Mouse (Mus musculus) liver, embryonic 11.5 days (tissue): ENCODE data around the gene Pigk. TPM values are rescaled to one million over a fixed set of nuclear protein-coding genes. Genes with fewer than 3 reads are reported as not detected.

Experiments used
- ATAC-seq: fragments of 200-750 bp; cut with Nextera tagmentation; replicated peaks from 2 replicates; pipeline ENCODE4 v1.8.0; 2017; ENCODE audit warnings: moderate number of reproducible peaks, mild to moderate bottlenecking, moderate TSS enrichment, moderate library complexity; ENCODE audit not compliant: low FRiP score
- DNase-seq: peaks from one replicate; pipeline ENCODE4 v3.0.0-alpha.2; 2017; ENCODE audit warnings: low spot score
- H3K27ac ChIP-seq: fragments of 300-500 bp; sonication (generic); 2 replicates; pipeline ENCODE4 v1.5.1; 2014; ENCODE audit warnings: mild to moderate bottlenecking, low read depth, low read length, control low read depth
- H3K27me3 ChIP-seq: fragments of 300-500 bp; sonication (generic); replicated peaks from 2 replicates; pipeline ENCODE4 v1.6.1; 2014; ENCODE audit warnings: low read length, mixed read lengths; ENCODE audit not compliant: control insufficient read depth, insufficient read depth
- H3K36me3 ChIP-seq: fragments of 300-500 bp; sonication (generic); 2 replicates; pipeline ENCODE4 v1.6.1; 2014; ENCODE audit warnings: mild to moderate bottlenecking, low read length, moderate library complexity, mixed read lengths; ENCODE audit not compliant: control insufficient read depth, insufficient read depth
- H3K4me1 ChIP-seq: fragments of 300-500 bp; sonication (generic); replicated peaks from 2 replicates; pipeline ENCODE4 v1.6.1; 2014; ENCODE audit warnings: low read length, mixed read lengths; ENCODE audit not compliant: control insufficient read depth, insufficient read depth
- H3K4me2 ChIP-seq: fragments of 300-500 bp; sonication (generic); 2 replicates; pipeline ENCODE4 v1.6.1; 2014; ENCODE audit warnings: mild to moderate bottlenecking, control low read depth, moderate library complexity
- H3K4me3 ChIP-seq: fragments of 300-500 bp; sonication (generic); 2 replicates; pipeline ENCODE4 v1.5.1; 2014; ENCODE audit warnings: low read depth, low read length, control low read depth
- H3K9ac ChIP-seq: fragments of 300-500 bp; sonication (generic); 2 replicates; pipeline ENCODE4 v1.6.1; 2014; ENCODE audit warnings: low read depth, low read length, control low read depth
- H3K9me3 ChIP-seq: fragments of 300-500 bp; sonication (generic); 2 replicates; pipeline ENCODE4 v1.6.1; 2016; ENCODE audit warnings: low read length, inconsistent platforms, mixed read lengths; ENCODE audit not compliant: control insufficient read depth
- WGBS: fragments of 180-500 bp; shearing (Covaris S2); extraction: QIAGEN DNeasy Blood & Tissue Kit; methylation state at CpG from one replicate; pipeline ENCODE4 v1.1.7; 2014; 5-methylcytosine and 5-hydroxymethylcytosine counted together
- polyA plus RNA-seq: library from polyadenylated mRNA; unstranded; fragments of >200 nt; fragmentation: Nextera tagmentation; extraction: Ambion mirVana; gene quantifications from 2 replicates; pipeline ENCODE4 v1.2.1, GENCODE M21; 2014

Pigk gene
- polyA plus RNA-seq, 1 experiment from 2014 or later = 44.2 TPM

- ATAC-seq (no peak), DNase-seq (no peak)
- Histone ChIP-seq H3K9me3 (no peaks in the 10 kb centered on the region), H3K4me2 (no peak overlapping the region), H3K9ac (no peak overlapping the region), H3K4me1 (peaks cover 8% of the 10 kb centered on the region), H3K27ac (no peak overlapping the region), H3K4me3 (no peak overlapping the region), H3K36me3 (no peaks in the 10 kb centered on the region), H3K27me3 (no peaks in the 10 kb centered on the region)
- 82% methylated on average over 10 of the region's 10 CpGs for WGBS
Measured at GRCm38 (mm10) chr3:152735601-152736250, 21.8 kb downstream of the Pigk start.

GRCm38 (mm10) chr3:152744301-152744700 is 30.4 kb downstream of the Pigk start:
- H3K27me3 ChIP-seq = no peaks in the 10 kb centered on the region
- WGBS = 94% methylated on average over 12 of the region's 12 CpGs
- no peaks in the 10 kb centered on the region for H3K4me1 ChIP-seq
- DNase-seq (no peak), ATAC-seq (no peak)
- H3K4me3 ChIP-seq = no peak overlapping the region
- H3K9me3 ChIP-seq = no peaks in the 10 kb centered on the region
- no peaks in the 10 kb centered on the region; the same call in 1 of the 2 replicates for H3K36me3 ChIP-seq
- no peak overlapping the region for H3K27ac ChIP-seq
- no peak overlapping the region for H3K4me2 ChIP-seq
- no peak overlapping the region for H3K9ac ChIP-seq

- Histone ChIP-seq H3K27ac (no peak overlapping the region), H3K9me3 (no peaks in the 10 kb centered on the region), H3K4me2 (no peak overlapping the region), H3K4me3 (no peak overlapping the region), H3K9ac (no peak overlapping the region), H3K27me3 (no peaks in the 10 kb centered on the region), H3K36me3 (no peaks in the 10 kb centered on the region; the same call in 1 of the 2 replicates), H3K4me1 (peaks cover 4% of the 10 kb centered on the region)
- peak; percentile 23 for DNase-seq
- ATAC-seq = no peak
- WGBS = 92% methylated on average over 9 of the region's 9 CpGs
Measured at GRCm38 (mm10) chr3:152745611-152746010, 31.7 kb downstream of the Pigk start.

- Histone ChIP-seq H3K9ac (no peak overlapping the region), H3K9me3 (peaks cover 2% of the 10 kb centered on the region; the same call in 1 of the 2 replicates), H3K4me3 (no peak overlapping the region), H3K27ac (no peak overlapping the region), H3K4me1 (peaks cover 8% of the 10 kb centered on the region), H3K27me3 (no peaks in the 10 kb centered on the region), H3K4me2 (peak overlapping the region; percentile 51), H3K36me3 (peaks cover 2% of the 10 kb centered on the region; the same call in 1 of the 2 replicates)
- peak; percentile 85 for ATAC-seq
- 21% methylated on average over 3 of the region's 3 CpGs for WGBS
- DNase-seq = no peak
Measured at GRCm38 (mm10) chr3:152749461-152749871, 35.6 kb downstream of the Pigk start.

GRCm38 (mm10) chr3:152749881-152750280 is 36.0 kb downstream of the Pigk start:
- peak overlapping the region; percentile 51 for H3K4me2 ChIP-seq

GRCm38 (mm10) chr3:152752911-152753310 is 39.0 kb downstream of the Pigk start:
- peaks cover 2% of the 10 kb centered on the region; the same call in 1 of the 2 replicates for H3K9me3 ChIP-seq
- H3K4me2 ChIP-seq = no peak overlapping the region
- DNase-seq (no peak), ATAC-seq (no peak)
- peaks cover 2% of the 10 kb centered on the region; the same call in 1 of the 2 replicates for H3K36me3 ChIP-seq
- H3K4me3 ChIP-seq = no peak overlapping the region
- no peak overlapping the region for H3K9ac ChIP-seq
- peaks cover 34% of the 10 kb centered on the region for H3K4me1 ChIP-seq
- no peak overlapping the region for H3K27ac ChIP-seq
- no peaks in the 10 kb centered on the region for H3K27me3 ChIP-seq
- 95% methylated on average over 1 of the region's 1 CpGs for WGBS

More at GRCm38 (mm10) chr3:152749881-152750280, 36.0 kb downstream of the Pigk start:
- DNase-seq = no peak
- H3K4me1 ChIP-seq = peaks cover 8% of the 10 kb centered on the region
- H3K4me3 ChIP-seq = no peak overlapping the region
- H3K27ac ChIP-seq = no peak overlapping the region; the same call in 1 of the 2 replicates
- ATAC-seq = peak; percentile 87
- H3K9me3 ChIP-seq = peaks cover 2% of the 10 kb centered on the region; the same call in 1 of the 2 replicates
- H3K9ac ChIP-seq = no peak overlapping the region
- WGBS = 46% methylated on average over 2 of the region's 2 CpGs
- peaks cover 2% of the 10 kb centered on the region; the same call in 1 of the 2 replicates for H3K36me3 ChIP-seq
- no peaks in the 10 kb centered on the region for H3K27me3 ChIP-seq

GRCm38 (mm10) chr3:152753345-152753744 is 39.4 kb downstream of the Pigk start:
- peaks cover 37% of the 10 kb centered on the region for H3K4me1 ChIP-seq
- H3K4me3 ChIP-seq = no peak overlapping the region
- 86% methylated on average over 4 of the region's 4 CpGs for WGBS
- DNase-seq (no peak), ATAC-seq (no peak)
- H3K9ac ChIP-seq = no peak overlapping the region
- peaks cover 2% of the 10 kb centered on the region; the same call in 1 of the 2 replicates for H3K36me3 ChIP-seq
- H3K9me3 ChIP-seq = peaks cover 2% of the 10 kb centered on the region; the same call in 1 of the 2 replicates
- no peak overlapping the region for H3K27ac ChIP-seq
- H3K4me2 ChIP-seq = no peak overlapping the region
- no peaks in the 10 kb centered on the region for H3K27me3 ChIP-seq

GRCm38 (mm10) chr3:152753920-152754764 is 40.2 kb downstream of the Pigk start:
- no peaks in the 10 kb centered on the region for H3K27me3 ChIP-seq
- H3K4me1 ChIP-seq = peaks cover 43% of the 10 kb centered on the region
- H3K9me3 ChIP-seq = peaks cover 2% of the 10 kb centered on the region; the same call in 1 of the 2 replicates
- DNase-seq (no peak), ATAC-seq (no peak)
- no peak overlapping the region for H3K9ac ChIP-seq
- peaks cover 2% of the 10 kb centered on the region; the same call in 1 of the 2 replicates for H3K36me3 ChIP-seq
- H3K4me3 ChIP-seq = no peak overlapping the region
- H3K27ac ChIP-seq = no peak overlapping the region
- no peak overlapping the region for H3K4me2 ChIP-seq
- WGBS = 79% methylated on average over 14 of the region's 14 CpGs
